Mouse (Mus musculus): Measurements from ENCODE around the gene Cdh5.

DNA sequence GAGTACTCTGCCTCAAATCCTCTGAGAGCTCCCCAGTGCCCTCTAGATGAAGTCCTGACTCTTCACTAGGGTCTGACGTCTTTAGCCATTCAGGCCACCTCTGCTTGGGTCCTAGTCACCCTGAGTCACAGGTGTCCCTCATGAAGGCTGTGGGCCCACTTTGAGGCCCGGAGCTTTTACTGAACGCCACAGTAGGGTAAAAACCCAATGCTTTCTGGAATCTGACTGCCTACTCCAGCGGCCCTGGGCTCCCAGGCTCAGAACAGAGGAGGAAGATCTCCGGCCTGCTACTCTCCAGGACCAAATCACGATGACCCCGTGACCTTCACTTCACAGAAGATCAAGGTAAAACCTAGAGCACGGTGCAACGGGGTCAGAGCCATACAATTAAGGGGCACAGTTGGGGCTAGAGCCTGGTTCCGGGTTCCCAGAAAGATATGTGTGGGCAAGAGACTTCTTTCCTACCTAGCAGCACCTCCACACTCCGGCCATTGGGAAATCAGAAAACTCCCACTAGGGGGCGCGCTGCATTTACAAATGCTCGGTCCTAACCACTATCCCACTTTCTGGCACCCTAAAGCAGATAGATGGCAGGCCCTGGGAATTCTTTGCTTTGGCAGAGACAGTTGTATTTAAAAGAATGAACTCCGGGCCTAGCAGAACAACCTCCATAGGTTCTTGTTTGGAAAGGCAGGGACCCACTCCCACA is 44.7 kb downstream of the Cdh5 start:
- TF ChIP-seq CTCF (conservative IDR thresholded peaks at IDR 0.05; ENCODE audit: low read length) (peak; percentile 78), NANOG (IDR thresholded peaks at IDR 0.05; ENCODE audit: borderline replicate concordance, low read length) (no peak), POU5F1 (IDR thresholded peaks at IDR 0.05; ENCODE audit: borderline replicate concordance, low read length) (no peak)
